Mouse (Mus musculus): ENCODE data around the gene Wfdc3.
A peak's percentile ranks its signal among the peaks of the same experiment; 100 is the strongest.

Wfdc3 gene

DNA sequence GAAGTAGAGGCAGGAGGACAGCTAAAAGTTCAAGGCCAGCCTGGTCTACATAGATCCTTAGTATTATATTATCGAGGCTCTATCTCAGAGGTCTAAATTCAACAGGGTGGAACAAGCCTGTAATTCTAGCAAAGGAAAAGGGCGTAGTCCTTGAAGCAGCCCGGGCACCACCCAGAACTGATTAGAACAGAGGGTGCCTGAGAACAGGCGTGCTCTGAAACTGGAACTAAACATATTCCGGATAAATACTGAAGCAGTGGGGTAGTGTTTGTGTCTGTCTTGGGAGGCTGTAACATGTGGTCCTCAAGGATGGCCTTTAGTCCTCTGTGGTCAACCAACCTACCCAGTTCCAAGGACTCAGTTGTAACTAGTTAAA is 28.2 kb upstream of the Wfdc3 start:
- DNase-seq: no peak

DNA sequence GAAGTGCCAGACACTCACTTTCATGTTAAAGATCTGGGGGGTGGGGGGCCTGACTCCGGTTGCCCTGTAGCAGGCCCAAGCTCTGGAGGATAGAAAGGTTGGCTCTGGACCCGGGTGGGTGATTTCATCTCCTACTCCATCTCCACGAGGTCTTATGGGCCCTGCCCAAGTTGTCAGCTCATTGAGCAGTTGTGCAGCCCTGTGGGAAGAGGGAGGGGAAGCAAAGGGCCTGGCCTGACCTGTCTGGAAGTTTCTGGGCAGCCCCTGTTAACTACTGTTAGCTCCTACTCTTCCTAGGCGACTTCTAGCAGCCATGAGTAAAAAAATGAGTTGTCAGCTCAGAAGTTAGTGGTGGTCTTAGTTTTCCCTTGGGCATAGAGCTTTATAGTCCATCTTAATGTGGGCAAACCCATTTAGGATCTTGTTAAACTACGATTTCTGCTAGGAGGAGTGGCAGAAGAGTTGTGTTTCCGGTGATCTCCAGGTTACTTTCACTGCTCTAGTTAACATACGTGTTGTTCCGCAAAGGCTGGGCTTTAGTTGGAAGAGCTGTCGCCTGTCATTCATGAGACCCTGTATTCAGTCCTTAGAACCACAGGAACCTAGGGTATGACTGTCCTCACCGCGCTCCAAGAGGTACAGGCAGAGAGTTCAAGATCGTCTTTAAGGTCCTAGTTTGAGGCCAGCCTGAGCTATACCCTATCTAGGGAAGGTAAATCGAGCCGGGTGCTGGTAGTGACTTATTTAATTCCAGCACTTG is 27.7 kb upstream of the Wfdc3 start:
- DNase-seq: no peak

DNA sequence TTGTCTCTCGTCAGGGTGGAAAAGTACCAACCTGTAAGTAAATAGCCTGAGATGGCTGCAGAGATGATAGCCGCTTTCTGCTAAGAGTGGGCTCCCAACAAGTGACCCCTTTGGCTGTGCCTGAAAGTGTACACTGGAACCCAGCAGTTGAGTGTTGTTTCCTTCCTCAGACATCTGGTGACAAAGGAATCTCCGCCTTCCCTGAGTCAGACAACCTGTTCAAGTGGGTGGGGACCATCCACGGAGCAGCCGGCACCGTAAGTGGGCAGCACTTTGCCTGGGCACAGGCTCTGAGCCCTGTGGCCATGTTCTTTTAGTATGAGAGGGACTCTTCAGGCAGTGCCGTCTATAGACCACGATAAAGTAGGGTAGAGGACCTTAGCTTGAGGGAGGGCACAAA is 25.4 kb upstream of the Wfdc3 start:
- no peak for DNase-seq

DNA sequence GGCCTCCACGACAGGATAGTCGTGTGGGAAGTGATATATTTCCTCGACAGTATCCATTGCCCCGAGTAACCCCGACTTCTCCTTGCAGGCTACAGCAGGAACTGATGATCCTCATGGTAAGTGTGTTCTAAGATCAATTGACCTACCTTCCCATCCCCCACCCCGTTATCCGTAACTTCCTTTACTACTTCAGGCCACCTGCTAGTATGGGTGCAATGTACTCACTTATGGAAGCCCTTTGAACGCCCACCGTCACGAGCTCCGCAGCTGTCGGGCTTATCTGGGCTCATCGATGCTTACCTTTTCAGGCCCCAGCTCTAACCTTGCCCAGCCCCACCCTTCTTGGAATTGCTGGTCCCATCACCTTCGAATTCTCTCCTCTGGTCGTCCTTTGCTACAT is 24.5 kb upstream of the Wfdc3 start:
- no peak for DNase-seq

DNA sequence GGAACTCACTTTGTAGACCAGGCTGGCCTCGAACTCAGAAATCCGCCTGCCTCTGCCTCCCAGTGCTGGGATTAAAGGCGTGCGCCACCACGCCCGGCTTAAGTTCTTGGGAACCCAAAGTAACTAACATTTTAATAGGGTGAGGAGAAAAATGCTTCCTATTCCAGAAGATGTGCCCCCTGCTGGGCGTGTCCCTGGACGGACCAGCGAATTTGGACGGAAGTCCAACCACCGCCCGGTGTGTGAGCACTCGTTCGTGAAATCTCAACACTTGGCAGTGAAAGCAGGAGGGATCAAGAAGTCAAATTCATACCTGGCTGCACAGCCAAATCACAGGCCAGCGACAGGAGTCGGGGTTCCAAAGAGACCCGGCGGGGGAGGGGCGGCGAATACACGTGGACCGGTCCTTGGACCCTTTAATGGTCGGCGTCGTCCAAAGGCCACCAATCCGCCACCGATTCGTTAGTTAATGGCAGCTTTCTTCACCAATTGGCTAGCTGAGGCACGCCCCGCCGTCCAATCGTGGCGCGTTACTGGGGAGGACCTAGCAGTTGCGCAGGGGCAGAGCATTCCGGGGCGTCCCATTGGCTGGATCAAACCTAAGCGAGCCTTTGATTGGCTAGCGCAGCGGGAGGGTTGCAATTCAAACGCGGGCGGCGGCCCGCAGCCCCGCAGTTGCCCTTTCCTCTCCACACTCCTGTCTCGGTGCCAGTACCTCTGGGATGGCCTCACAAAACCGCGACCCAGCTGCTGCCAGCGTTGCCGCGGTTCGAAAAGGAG is 23.7 kb upstream of the Wfdc3 start, which contains the start of gene Ube2c:
TSS of gene Ube2c (plus strand) at position 641 of the 780 bp plus-strand sequence.
- peak; percentile 97 for DNase-seq

DNA sequence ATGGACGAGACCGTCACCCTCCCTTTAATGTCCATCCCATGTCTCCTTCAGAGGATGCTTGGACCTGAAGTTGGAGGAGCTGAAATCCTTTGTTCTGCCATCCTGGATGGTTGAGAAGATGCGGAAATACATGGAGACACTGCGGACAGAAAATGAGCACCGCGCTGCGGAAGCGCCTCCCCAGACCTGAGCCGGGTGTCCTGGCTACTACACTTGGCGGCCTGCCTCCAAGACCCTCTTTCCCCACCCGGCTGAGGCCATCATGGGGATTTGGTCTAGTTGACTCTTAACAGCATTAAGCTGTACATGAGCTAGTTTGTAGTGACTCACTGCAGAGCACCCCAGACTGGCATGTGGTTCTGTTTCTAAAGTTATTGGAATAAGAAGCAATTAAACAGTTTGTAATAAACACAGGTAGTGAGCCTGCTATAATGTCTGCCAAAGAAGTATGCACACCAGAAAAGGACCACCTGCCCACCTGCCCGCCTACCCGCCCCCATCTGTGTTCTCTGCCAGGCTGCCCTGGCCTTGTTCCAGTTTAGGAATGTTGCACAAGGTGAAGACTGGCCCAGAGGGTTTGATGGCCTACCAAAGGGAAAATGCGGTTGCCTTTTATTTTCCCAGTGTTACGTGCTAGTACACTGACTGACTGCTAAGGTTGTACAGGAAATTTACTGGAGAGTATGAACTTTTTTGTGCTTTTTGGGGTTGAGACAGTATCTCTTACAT is 22.2 kb upstream of the Wfdc3 start:
- no peak for DNase-seq

DNA sequence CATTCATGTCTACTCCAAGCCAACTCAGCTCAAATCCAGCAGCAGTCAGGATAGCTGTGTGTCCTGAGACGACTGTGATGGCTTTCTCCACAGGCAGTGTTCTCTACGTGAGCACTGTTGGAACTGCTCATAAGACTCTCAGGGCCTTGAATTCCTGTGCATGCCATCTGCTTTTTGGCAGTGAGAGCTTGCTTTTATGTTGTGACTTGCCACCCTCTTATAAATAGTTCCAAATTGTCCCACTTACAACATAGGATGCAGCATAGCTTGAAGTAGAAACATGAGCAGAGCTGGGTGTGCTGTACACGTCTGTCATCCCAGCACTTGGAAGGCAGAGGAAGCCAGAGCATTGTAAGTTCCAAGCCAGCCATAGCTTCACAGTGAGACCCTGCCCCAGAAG is 20.1 kb upstream of the Wfdc3 start:
- DNase-seq: no peak

DNA sequence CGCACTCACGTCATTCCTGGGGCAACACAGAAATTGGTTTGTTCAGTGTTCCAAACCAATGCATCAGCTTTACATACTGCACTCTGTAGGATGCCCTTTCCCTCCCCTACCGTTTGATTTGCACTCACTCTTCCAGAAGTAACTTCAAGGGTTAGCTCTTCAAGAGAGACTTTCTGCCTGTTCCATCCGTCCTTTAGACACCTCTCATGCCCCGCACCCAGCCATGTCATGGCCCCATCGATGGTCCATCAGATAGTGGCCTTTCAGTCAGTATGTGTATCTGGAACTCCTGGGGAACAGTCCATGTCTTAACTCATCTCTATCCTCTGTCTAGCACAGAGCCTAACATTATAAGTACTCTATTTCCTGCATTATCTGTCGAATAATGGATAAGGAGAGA is 16.9 kb upstream of the Wfdc3 start:
- DNase-seq: no peak

DNA sequence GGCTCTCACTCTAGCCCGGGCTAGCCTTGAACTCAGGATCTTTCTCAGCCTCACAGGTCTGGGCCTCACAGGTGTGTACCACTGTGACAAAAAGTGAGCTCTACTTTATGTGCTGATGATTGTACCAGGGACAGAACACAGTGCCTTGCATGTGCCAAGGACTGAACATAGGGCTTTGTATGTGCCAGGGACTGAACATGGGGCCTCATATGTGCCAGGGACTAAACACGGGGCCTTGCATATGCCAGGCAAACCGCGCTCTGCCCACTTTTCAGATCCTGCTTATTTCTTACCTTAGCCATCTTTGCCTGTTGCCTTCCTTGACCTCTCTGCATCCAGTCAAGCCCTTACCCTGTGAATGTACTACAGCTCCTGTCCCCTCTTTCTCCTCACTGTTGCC is 16.2 kb upstream of the Wfdc3 start:
- DNase-seq: no peak

DNA sequence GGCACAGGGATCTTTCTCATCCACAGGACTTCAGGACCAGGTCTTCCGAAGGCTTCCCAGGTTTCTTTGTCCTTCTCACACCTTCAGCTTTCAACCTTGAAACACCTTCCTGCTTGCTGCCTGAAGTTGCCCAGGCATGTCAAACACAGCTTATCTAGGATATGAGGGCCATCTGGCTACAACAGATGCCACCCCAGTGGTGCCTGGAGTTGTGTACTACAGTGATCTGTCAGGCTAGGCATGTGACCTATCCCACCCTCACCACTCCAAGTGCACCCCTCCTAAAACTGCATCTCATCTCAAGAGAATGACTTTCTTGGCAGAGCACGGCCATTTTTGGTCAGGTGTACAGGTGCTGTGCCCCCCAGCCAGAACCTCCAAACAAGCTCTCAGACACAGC is 15.8 kb upstream of the Wfdc3 start:
- no peak for DNase-seq

DNA sequence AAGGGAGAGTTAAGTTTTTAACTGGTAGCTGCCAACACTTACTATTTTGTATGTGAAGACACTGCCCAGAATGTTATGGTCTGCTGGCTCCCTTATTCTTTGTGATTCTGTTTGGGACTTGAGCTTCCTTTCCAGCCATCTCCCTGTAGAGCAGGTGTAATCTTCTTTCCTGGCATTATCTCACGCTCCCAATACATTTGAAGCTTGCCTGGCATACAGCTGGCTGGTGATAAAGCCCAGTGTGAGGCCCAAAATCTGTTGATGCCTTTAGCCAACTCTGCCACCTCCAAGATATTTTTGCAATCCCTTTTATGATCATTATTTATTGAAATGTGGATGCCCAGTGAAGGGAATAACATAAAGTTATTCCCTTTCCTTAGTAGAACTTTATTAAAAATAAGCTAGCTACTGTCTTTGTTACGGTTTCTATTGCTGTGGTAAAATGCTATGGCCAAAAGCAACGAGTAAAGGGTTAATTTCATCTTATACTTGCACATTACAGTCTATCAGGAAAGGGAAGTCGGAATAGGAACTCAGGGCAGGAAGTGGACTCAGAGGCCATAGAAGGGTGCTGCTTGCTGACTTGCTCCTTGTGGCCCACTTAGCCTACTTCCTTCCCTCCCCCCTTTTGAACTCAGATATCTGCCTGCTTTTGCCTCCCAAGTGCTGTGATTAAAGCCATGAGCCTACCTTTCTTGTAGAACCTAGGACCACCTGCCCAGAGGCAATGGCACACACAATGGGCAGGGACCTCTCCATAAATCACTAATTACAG is 14.5 kb upstream of the Wfdc3 start:
- no peak for DNase-seq

DNA sequence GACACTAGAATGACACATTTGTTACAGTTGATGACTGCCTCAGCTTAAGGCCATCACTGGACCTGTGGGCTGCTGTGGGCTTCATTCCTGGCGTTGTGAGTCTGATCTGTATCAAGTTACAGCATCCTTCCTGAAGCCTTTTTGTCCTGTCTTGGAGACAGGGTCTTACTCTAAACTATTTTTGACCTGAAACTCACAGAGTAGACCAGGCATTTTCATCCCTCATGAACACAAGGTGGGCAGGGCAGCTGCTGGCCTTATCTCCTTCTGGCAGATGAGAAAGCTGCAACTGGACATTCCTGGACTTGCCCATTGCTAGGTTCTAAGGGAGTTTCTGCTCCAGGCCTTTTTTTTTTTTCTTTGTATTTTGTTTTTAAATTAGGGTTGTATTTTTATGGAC is 13.0 kb upstream of the Wfdc3 start:
- DNase-seq: no peak

DNA sequence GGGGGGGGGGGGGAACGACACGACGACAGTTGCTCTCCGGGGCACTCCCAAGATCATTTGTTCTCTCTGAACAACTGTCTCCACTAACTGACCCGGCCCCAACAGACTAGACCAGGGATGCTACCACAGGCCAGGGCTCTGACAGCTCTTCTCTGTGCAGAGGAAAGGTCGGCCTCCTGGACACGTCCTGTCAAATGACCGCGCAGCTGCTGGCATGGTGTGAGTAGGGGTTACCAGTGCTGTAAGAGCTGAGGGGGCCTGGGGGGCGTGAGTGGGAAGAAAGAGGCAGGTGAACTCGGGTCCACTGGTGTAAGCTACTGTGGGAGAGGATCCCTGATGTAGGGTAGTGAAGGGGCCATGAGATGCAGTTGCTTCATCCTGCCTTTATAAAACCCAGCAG is 12.1 kb upstream of the Wfdc3 start:
- no peak for DNase-seq

DNA sequence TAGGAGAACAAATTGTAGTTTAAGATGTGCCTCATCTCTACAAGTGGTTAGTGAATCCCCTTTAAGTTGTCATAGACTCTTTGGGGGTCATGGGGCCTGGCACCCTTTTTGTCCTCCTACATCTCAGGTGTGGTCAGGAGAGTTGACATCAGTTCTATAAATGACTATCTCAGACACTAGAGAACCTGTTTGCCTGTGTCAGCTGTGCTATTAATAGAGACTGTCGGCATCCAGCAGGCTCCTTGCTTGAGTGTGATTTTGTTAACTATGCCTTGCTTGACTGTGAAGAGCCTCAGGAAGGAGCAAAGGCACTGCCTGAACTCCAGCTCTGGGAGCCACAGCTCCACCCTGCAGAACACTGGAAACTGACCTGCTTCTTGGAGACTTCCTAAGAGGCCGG is 9.1 kb upstream of the Wfdc3 start:
- no peak for DNase-seq

DNA sequence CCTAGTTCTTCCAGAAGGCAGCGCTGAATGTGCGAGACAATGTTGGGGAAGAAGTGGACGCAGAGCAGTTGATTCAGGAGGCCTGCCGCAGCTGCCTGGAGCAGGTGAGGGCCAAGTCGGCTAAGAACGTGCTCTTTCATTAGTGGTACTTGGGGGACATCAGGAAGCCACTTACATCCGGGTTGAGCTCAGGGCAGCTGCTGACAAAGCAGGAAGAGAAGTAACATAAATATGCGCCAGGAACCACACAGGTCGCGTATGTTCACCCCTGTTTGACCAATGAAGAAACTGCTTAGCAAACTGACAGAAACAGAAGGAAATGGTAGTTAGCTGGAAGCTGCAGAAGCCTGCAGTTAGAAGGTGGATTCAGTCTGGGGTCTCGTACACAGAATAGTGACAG is 8.4 kb upstream of the Wfdc3 start:
- DNase-seq: no peak

DNA sequence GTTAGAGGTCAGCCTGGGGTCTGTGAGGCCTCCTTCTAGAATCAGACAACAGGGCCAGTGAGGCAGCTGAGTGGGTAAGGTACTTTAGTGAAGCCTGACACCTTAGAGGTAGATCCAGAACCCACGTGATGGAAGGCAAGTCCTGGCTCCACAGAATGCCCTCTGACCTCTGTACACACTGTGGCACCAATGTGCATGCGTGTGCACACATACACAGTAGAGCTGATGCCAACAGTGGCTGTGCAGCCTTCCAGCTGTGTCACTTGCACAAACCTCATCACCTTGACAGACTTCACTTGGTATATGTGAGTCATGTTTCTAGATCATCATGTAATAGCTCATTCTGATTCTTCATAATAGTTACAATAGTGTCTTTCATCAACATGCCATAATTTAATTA is 6.7 kb upstream of the Wfdc3 start:
- no peak for DNase-seq

DNA sequence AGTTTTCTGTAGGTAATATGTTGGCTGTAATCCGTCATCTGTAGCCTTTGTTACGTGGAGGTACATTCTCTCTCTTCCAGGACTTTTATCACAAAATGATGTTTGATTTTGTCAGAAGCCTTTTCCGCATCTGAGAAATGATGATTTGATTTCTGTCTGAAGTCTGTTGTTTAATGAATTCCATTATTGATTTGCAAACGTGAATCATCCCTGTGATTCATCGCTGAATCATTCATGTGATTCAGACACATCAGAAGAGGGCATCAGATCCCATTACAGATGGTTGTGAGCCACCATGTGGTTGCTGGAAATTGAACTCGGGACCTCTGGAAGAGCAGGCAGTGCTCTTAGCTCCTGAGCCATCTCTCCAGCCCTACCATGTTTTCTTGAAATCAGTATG is 3.3 kb upstream of the Wfdc3 start:
- no peak for DNase-seq

DNA sequence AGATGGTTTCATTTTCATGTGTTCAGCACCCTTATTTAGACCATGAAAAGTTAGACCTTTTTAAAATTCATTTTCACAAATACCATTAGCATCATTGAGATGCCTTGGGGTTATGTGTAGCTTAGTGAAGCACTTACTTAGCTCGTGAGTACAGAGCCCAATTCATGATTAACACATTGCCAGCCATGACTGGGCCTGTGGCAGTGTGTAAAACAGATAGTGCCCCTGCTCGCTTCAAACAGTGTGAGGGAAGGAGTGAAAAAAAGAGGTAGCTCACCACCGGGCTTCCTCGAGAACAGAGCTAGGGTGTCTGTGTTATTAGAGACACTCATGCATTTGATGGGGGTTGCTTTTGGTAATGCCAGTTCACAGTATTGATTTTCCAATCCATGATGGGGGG is 2.5 kb upstream of the Wfdc3 start:
- DNase-seq: no peak

DNA sequence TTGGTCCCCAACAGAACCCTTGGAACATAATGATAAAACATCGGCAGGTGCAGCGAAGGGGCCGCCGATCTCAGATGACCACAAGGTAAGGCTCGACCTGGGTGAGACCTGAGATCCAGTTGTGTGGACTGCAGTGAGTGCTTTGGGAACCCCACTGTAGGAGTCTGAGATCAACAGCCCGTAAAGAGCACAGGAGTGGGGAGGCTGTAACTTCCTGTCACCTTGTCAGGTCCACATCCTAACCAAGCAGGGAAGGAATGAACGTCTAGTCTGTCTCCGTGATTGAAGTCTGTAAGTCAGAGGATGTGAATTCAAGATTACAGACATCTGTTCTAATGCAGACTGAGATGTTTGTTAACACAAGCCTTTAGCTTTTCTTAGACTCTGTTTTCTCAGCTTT is 962 bp upstream of the Wfdc3 start:
- DNase-seq: no peak

DNA sequence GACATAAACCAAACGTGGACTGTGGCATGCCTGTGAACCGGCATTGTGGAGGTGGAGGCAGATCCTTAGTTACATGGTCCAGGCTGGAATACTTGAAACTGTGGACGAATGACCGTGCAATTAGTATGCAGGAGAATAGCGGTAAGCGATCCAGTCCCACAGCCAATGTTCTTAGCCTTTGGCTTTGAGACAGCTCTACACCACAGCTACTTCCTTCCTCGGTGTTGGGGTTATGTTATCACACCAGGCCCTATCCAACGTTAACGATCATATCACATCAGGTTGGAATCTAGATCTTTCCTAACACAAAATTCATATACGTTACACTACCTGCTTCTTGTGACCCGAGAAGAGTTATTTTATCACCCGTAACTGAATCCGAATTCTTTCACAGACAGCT is 744 bp downstream of the Wfdc3 start:
- DNase-seq: no peak

DNA sequence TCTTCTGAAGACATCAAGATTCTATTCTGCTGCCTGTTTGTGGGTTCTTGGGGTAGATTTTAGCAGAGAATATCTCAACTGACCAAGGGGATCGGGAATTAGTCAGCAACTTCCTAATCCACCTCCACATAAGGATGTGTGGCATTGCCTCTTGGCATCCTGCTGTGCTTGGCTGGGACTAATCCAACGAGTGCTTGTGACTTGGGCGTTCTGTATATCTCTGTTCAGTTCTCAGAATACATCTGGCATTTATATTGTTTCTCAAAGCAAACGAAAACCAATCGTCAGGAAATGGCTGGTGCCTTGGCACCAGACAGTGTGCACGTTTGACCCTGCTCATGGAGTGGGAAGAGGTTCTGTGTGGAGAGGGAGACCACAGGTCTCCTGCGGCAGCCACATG is 5.9 kb downstream of the Wfdc3 start:
- no peak for DNase-seq

DNA sequence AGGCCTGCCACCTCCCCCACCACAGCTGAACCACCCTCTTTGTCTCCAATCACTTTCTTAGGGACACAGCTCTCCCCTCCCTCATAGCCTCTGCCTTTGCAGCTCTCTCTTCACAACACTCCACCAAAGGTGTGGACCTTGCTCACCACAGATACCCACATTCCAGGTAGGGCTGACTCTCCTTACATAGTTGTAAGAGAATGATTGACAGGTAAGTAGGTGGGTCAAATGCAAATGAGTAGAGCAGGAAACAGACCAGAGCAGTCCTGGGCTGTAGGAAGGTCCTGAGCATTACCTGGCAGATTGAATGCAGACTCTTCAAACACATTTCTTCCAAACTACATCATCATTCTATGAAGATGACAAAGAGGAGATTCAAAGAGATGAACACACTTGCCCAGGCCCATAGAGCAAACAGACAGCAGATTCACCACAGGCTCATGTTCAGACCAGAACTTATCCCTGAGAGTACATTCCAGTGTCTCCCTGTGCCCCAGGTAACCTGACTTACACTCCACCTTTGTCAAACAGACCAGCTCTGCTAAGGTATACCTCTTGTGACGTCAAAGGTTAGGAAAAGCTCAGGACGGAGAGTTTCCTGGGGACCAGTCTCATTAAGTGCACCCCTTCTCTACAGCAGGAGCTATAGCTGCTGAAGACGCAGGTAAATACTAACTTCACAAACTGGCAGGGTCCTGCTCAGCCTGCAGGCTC is 8.2 kb downstream of the Wfdc3 start:
- no peak for DNase-seq

DNA sequence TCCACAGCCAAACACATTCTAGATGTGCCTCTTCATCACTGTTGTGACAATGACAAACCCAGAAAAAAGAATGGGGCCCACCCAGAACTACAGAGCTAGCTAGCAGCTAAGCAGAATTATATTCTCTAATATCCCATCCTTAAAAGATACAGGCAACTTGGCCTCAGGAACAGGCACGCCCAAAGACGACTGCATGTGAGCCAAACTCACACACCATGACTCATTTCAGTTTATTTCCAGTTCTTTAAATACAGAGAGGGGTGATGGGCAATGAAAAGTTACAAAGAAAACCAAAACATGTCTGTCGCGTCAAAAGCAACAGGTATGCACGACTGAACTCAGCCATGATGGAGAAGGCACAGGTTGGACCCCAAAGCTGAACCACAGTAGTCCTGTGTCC is 10.3 kb downstream of the Wfdc3 start:
- no peak for DNase-seq

Measured in thymus, postnatal 25 days (tissue).